Mouse (Mus musculus): ENCODE data around the gene Tmbim1. TPM values are rescaled to one million over a fixed set of nuclear protein-coding genes. Genes with fewer than 3 reads are reported as not detected.

The Tmbim1 gene
- total RNA-seq, 1 experiment from 2014 or later: 66.7 TPM

- no peak for DNase-seq
These were observed 26.9 kb downstream of the Tmbim1 start, which contains the start of gene Gpbar1 for GRCm38 (mm10) chr1:74278538-74278937. TSS of gene Gpbar1 (plus strand) at chr1:74278550.

- no peak for DNase-seq
These were observed 27.4 kb downstream of the Tmbim1 start for GRCm38 (mm10) chr1:74277883-74278537.

GRCm38 (mm10) chr1:74277041-74277440 lies 28.4 kb downstream of the Tmbim1 start:
- no peak for DNase-seq

GRCm38 (mm10) chr1:74275015-74275414 lies 30.4 kb downstream of the Tmbim1 start:
- DNase-seq: no peak

GRCm38 (mm10) chr1:74271659-74272058 lies 33.8 kb downstream of the Tmbim1 start:
- DNase-seq: peak; percentile 57

GRCm38 (mm10) chr1:74268750-74269149 lies 36.7 kb downstream of the Tmbim1 start:
- DNase-seq: no peak

- no peak for DNase-seq
These were observed 42.9 kb downstream of the Tmbim1 start for GRCm38 (mm10) chr1:74262510-74262909.

- DNase-seq: no peak
These were observed 48.6 kb downstream of the Tmbim1 start for GRCm38 (mm10) chr1:74256782-74257181.

- no peak for DNase-seq
These were observed 49.6 kb downstream of the Tmbim1 start for GRCm38 (mm10) chr1:74255704-74256345.

GRCm38 (mm10) chr1:74250096-74250495 lies 55.3 kb downstream of the Tmbim1 start:
- DNase-seq: no peak

- no peak for DNase-seq
These were observed 56.0 kb downstream of the Tmbim1 start for GRCm38 (mm10) chr1:74249331-74249980.

GRCm38 (mm10) chr1:74248799-74249198 lies 56.6 kb downstream of the Tmbim1 start:
- DNase-seq: peak; percentile 40

GRCm38 (mm10) chr1:74245525-74245924 lies 59.9 kb downstream of the Tmbim1 start:
- DNase-seq: no peak

GRCm38 (mm10) chr1:74240832-74241231 lies 64.6 kb downstream of the Tmbim1 start:
- DNase-seq: no peak

GRCm38 (mm10) chr1:74240311-74240710 lies 65.1 kb downstream of the Tmbim1 start:
- no peak for DNase-seq

- no peak for DNase-seq
These were observed 65.8 kb downstream of the Tmbim1 start for GRCm38 (mm10) chr1:74239618-74240017.

- DNase-seq: no peak
These were observed 66.3 kb downstream of the Tmbim1 start for GRCm38 (mm10) chr1:74239162-74239561.

Other genes starting within 250 kb of the Tmbim1 start
- gene Tns1, start 181.2 kb downstream of the Tmbim1 start, total RNA-seq (2021): 325 and 411 TPM in 2 replicates
- gene Rufy4, start 180.1 kb downstream of the Tmbim1 start, total RNA-seq (2021): 3.6 and 4.1 TPM in 2 replicates
- gene Cxcr2, start 151.6 kb downstream of the Tmbim1 start, total RNA-seq (2021): 0.19 and 1.8 TPM in 2 replicates
- not detected in 2 replicates for gene Cxcr1, start 111.0 kb downstream of the Tmbim1 start, total RNA-seq (2021)
- gene Arpc2, start 69.5 kb downstream of the Tmbim1 start, total RNA-seq (2021): 177 and 194 TPM in 2 replicates
- gene Gpbar1, start 27.1 kb downstream of the Tmbim1 start, total RNA-seq (2021): not detected in 2 replicates
- 155 and 165 TPM in 2 replicates for gene Aamp, start 20.9 kb downstream of the Tmbim1 start, total RNA-seq (2021)
- gene Pnkd, start 20.7 kb downstream of the Tmbim1 start, total RNA-seq (2021): 111 and 115 TPM in 2 replicates
- 0.15 and 0.45 TPM in 2 replicates for gene Catip, start 56.5 kb upstream of the Tmbim1 start, total RNA-seq (2021)
- 5.3 and 6.9 TPM in 2 replicates for gene Slc11a1, start 69.6 kb upstream of the Tmbim1 start, total RNA-seq (2021)
- gene Ctdsp1, start 85.9 kb upstream of the Tmbim1 start, total RNA-seq (2021): 128 and 130 TPM in 2 replicates
- 2.4 and 3.0 TPM in 2 replicates for gene Vil1, start 103.8 kb upstream of the Tmbim1 start, total RNA-seq (2021)
- gene Cnot9, start 200.4 kb upstream of the Tmbim1 start, total RNA-seq (2021): 30.8 and 32.2 TPM in 2 replicates
- gene Plcd4, start 237.3 kb upstream of the Tmbim1 start, total RNA-seq (2021): 0.34 and 0.44 TPM in 2 replicates
- gene Usp37, start 238.7 kb upstream of the Tmbim1 start, total RNA-seq (2021): 17.0 and 19.6 TPM in 2 replicates